Mouse (Mus musculus): Measurements from ENCODE around the gene Tex19.2.
"Not testable (repeated sequence)": the region's sequence is repeated elsewhere in the genome, so short reads cannot be mapped to it uniquely, and the experiment has no call there.

The Tex19.2 gene

DNA sequence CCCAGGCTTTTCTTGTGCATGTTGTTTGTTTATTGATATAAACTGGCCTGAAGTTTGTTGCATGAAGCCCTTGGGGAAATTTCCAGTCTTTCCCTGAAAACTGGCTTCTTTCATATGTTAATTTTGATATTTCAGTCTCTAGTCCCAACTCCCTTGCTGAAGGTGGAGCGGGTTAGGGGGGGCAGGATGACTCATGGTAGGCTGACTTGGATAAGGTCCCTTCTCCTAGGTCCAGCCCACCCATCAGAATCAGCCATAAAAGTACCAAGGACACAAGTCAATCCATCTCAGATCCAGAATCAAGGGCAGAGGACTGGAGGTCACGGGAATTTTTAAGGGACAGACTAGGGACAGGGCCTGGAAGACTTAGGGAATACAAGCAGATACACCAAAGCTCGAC lies 7.4 kb downstream of the Tex19.2 start:
- no peak for DNase-seq

GRCm38 (mm10) chr11:121109986-121110385 lies 8.5 kb downstream of the Tex19.2 start:
- DNase-seq, result peak; percentile 74 to 80

DNA sequence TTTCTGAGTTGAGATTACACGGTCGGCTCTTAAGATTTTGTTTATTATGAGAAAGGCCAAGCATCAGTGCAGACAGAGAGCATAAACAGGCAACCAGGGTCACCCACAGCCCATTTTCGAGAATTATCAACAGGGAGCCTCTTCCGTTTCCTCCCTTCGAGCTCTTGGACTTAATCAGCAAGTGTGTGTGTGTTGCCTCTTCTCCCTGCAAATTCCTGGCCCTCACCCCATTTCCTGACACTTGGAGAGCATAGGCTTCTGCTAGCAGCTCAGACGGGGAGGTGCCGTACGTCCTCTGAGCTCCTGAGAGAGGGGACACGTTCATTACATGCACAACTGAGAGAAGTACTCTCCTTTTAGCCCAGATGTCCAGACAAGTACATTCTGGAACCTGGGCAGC lies 10.4 kb downstream of the Tex19.2 start:
- peak; percentile 31 to 56 for DNase-seq

DNA sequence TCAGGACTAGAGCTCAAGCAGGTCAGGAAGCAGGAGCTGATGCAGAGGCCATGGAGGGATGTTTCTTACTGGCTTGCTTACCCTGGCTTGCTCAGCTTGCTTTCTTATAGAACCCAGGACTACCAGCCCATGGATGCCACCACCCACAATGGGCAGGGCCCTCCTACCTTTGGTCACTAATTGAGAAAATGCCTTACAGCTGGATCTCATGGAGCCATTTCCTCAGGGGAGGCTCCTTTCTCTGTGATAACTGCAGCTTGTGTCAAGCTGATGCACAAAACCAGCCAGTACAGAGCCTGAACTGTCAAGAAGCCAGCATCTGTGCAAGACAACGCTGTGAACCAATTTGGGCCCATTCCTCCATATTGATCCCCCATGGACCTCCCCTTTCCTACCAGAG lies 11.2 kb downstream of the Tex19.2 start:
- not testable (repeated sequence) for DNase-seq

DNA sequence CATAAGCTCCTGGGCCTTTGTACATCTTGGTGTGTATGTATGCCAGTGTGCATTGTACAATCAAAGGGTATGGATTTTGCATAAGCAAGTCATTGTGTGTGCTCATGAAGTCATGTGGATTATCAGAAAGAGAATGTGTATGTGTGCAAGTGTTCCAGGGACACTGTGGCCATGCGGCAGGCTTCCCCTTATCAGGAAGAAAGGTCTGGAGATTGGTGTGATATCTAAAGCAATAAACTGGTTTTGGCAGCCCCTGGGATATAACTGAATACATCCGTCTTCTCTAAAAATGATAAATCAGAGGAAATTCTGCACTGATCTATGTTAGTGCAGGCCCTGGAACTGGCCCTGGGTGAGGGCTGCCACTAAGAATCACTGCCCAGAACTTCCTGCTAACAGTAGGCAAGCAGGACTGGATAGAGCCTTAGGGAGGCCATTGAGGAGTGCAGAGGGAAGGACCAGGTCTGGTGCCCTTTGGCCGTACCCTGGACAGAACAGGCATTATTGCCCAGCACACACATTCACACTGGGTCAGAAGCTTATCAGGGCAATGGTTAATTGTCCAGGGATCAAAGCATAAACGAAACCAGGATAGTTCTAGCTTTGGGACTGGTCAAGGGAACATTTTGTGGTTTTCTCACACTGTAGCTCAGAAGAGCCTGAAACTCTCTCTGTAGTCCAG lies 17.2 kb downstream of the Tex19.2 start:
- DNase-seq, result peak; percentile 59 to 66

DNA sequence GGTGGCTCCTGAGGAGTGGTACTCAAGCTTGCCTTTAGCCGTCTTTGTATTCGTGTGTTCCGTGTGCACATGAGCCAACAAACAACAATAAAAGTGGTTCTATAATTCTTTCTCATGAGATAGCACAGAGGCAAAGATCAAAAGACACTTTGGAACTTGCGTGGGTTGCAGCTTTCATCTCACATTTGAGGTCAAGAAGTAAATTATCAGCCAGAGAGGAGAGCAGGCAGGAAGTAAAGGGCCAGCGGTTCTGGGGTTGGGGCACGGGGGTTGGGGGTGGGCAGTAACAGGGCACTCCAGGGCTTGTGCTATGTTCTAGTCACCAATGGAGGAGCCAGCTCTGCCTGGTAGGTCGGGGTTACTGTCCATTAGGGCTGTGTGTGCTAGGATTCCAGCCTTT lies 17.8 kb downstream of the Tex19.2 start:
- DNase-seq, result peak; percentile 58 to 65

- peak; percentile 49 to 55 for DNase-seq
Measured at GRCm38 (mm10) chr11:121099762-121100161, 18.7 kb downstream of the Tex19.2 start.

DNA sequence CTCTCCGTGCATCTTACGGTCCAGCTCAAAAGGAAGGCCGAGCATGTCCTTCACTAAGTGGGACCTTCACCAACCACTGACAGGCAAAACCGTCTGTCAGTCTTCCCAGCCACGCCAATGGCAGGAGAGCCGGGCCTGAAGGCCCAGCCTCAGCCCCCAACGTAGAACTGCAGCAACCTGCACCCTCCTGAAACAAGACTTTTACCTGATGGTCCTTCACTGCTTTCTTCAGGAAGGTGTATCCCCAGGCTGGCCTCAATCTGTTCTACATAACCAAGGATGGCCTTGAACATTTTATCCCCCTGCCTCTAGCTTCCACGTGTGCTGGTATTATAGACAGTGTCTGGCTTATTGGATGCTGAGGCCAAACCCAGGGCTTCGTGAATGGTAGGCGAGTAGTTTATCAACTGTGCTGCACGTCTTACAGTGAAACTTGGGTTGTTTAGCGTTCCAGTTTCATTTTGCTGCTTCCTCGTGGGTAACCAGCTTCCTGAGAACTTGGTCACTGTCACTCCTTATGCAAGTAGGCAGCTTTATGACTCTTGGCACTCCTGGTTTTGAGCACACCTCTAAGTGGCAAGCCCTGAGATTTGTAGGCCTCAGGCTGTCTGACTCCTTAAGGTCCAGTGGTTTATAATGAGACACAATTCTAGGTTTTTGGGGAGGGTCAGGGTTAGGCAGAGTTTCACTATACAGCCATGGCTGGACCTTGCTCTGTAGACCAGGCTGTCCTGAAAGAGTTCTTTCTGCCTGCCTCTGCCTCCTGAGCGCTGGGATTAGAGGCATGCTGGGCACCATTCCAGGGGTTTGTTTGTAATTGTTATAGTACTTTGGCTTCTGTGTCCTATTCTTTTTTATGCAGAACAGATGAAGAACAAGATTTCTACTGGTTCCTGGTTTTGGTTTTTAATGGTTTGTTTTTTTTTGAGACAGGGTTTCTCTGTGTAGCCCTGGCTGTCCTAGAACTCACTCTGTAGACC lies 25.6 kb downstream of the Tex19.2 start:
- peak in 1 of 2 experiments; percentile 67 for DNase-seq

DNA sequence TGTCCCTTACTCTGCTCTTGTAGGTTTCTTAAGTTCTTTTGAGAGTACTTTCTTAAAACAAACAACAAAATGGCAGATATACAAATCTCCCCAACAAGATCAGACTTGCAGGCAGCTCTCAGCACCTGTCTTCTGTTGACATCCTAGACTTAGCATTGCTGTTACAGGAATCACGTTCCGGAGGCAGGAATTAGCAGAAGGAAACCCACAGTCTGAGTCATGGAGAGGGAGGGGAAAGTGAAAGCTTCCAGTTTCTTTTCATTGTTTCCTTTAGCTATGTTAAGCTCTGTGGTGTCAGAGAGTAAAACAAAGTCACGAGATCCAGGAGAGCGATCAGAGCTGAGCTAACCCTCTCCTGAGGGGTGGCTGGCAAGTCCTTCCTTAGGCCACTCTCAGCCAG lies 27.5 kb downstream of the Tex19.2 start:
- no peak for DNase-seq

DNA sequence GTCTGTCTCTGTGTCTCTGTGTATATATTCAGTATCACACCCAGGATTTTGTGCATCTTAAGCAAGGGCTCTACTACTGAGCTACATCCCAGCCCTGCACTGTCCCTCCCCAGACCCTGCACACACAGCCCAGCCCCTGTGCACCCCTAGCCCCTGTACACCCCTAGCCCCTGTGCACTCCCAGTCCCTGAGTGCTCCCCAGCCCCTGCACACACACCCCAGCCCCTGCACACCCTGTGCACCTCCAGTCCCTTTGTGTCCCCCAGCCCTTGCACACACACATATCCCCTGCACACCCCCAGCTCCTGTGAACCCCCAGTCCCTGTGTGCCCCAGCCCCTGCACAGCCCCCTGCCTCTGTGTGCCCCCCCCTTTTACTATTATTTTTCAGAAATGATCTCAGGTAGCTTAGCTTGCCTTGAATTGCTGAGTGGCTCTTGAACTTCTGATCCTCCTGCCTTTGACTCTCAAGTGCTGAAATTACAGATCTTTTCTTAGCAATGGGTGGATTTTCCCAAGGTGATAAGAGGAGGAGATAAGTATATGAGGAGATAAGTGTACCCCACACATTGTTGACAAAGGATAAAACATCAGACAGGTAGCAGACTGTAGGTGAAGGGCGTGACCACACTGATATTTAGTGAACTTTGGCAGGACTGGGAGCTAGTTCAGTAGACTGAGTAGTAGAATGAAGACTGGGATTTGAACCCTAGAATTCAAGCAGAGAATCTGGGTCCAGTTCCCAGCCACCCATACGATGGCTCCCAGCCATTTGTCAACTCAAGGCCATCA lies 28.5 kb downstream of the Tex19.2 start:
- DNase-seq, result no peak

- DNase-seq, result no peak
Measured at GRCm38 (mm10) chr11:121088997-121089396, 29.5 kb downstream of the Tex19.2 start.

DNA sequence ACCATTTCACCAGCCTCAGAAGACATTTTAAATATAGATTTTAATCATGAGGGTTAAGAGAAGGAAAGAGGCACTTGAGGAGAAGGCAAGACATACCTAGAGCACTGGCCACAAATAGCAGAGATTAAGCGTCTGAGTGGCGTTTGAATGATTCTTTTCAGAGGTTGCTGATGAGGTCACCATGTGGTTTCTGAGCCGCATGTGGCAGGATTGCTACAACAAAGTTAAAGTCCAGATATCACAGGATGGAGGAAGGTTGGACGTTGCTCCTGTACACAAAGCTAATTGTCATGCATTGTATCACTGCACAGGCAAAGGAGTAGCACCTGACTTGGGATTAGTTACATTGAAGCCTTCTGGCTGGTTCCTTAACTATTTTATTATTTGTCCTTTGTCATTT lies 32.2 kb downstream of the Tex19.2 start:
- peak; percentile 35 to 58 for DNase-seq

- peak in 1 of 2 experiments; percentile 43 for DNase-seq
Measured at GRCm38 (mm10) chr11:121085181-121085580, 33.3 kb downstream of the Tex19.2 start.

DNA sequence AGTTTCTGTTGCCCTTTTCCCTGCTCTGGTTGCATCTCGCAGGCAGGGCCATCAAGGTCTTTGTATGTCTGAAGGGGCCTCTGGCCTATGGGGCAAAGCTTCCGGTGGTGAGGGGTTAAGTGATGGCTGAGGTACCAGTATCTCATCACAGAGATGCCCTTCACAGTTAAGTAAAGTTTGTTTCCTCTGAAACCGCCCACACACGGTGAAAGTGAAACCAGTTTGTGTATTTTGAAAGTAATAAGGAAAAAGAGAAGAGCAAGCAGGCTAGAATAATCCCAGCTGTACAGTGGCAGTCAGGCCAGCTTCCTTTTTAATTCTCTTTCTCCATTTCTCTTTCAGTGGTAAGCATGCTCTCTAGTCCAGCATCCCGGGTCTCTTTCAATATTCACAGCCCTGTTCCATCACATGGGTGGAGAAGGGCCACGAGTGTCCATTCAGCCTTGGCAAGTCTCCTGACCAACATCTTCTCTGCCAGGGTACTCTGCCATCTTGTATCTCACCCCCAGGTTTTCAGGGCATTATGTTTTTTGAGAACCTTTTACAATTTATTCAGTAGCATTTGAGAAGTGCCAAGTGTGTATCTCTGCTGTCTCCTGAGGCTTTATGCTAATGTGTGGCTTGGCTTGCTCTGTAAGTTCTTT lies 35.5 kb downstream of the Tex19.2 start:
- peak in 1 of 2 experiments; percentile 33 for DNase-seq

DNA sequence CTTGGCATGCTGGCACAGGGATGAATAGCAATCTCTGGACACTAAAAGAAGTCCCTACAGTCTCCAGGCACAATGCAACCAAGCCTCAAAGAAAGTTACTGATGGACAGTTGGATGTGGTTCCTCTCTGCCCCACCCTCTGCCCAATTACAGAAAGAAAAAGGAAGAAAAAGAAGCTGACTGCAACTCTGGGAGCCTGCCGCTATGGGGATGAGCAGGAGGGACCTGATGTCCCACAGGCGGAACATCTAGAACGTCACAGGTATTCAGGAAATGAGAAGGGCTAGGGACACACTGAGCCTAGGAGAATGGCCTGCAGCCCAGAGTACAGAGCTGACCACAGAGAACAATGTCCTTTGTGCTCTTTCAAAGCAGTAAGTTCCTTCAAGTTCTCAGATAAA lies 36.2 kb downstream of the Tex19.2 start:
- DNase-seq, result no peak

DNA sequence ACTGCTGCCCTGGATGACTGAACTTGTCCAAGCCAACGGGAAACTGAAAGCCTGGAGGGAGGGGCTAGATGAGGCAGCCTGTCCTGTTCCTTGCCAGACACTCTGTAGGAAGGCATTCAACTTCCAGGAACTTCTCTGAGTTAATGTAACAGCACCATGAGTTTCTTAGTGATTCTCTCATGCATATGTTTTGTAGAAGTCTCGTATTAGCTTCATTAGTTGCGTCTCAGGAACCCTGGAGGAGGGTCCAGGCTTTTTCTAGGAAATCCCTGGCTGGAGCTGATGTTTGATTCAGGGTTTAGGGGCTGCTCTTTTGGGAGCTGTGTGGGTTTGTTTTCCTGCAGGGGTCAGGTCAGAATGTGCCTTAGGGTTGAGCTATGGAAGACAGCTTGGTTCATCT lies 37.4 kb downstream of the Tex19.2 start, which contains the start of gene Sectm1a:
Sectm1a (minus strand) TSS at position 101 of the 400 bp plus-strand sequence.
- no peak for DNase-seq

DNA sequence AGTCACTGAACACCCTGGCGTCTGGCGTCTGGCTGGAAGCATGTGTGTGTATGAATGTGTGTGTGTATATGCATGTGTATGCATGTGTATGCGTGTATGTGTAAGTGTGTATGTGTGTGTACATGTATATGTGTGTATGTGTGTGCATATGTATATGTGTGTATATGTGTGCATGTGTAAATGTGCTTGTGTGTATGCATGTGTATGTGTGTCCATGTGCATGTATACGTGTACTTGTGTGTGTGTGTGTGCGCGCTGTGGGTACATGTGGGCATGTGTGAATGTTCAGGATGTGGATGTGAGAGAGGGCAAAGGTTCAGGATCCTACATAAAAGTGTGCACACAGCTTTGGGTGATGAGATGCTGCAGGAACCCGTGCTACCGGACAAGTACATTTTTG lies 38.1 kb downstream of the Tex19.2 start:
- no peak for DNase-seq

- no peak for DNase-seq
Measured at GRCm38 (mm10) chr11:121075655-121076054, 42.8 kb downstream of the Tex19.2 start.

GRCm38 (mm10) chr11:121069662-121070061 lies 48.8 kb downstream of the Tex19.2 start:
- DNase-seq, result not testable (repeated sequence)

- peak; percentile 46 to 56 for DNase-seq
Measured at GRCm38 (mm10) chr11:121067895-121068294, 50.6 kb downstream of the Tex19.2 start.
